Mouse (Mus musculus): ENCODE measurements around the gene Slc28a1.
"Not testable (repeated sequence)": the region's sequence is repeated elsewhere in the genome, so short reads cannot be mapped to it uniquely, and the experiment has no call there.

Gene Slc28a1

GRCm38 (mm10) chr7:81173931-81174330, 59.3 kb downstream of the Slc28a1 start:
- no peak for DNase-seq

GRCm38 (mm10) chr7:81174654-81175053, 60.1 kb downstream of the Slc28a1 start:
- no peak for DNase-seq

GRCm38 (mm10) chr7:81176187-81176769, 61.7 kb downstream of the Slc28a1 start:
- DNase-seq, result no peak

DNA sequence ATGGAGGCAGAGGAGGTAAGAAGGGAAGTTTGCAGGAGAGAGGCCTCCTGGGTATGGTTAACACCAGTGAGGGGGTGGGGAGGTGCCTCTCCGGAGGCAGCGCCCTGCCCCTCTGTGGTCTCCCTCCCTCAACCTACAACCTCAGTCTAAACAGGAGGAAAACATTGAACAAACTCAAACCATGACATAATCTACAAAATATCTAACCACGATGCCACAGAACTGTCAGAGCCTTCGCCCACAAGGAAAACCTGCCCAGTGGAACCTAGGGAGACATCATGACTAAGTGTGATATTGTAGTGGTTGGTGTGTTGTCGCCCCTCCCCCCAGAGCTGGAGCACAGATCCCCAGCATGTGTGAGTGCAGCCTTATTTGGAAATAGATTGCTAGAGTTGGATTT, 64.9 kb downstream of the Slc28a1 start:
- DNase-seq, result no peak

- no peak for DNase-seq
Observed at GRCm38 (mm10) chr7:81182492-81183175, 68.0 kb downstream of the Slc28a1 start.

- DNase-seq, result no peak
Observed at GRCm38 (mm10) chr7:81183181-81183580, 68.6 kb downstream of the Slc28a1 start.

DNA sequence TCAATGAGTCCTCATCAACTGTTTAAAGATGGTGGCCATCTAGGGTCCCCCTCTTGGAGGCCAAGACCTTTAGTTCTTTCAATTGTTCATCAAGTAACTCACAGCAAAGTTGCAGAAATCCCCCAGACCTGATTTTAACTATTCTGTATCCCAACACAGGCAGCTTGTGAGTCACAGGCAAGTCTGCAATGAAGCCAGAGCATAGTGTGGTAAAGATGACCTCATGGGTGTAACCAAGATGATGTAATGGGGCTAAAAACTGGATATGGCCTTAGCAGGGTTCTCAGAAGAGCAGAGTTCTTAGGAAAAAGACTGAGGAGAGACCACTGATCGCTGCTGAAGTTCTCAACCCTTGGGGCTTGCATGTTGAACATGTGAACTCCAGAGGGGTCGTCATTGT, 69.5 kb downstream of the Slc28a1 start:
- DNase-seq, result no peak

- DNase-seq, result no peak
Observed at GRCm38 (mm10) chr7:81184651-81185050, 70.1 kb downstream of the Slc28a1 start.

DNA sequence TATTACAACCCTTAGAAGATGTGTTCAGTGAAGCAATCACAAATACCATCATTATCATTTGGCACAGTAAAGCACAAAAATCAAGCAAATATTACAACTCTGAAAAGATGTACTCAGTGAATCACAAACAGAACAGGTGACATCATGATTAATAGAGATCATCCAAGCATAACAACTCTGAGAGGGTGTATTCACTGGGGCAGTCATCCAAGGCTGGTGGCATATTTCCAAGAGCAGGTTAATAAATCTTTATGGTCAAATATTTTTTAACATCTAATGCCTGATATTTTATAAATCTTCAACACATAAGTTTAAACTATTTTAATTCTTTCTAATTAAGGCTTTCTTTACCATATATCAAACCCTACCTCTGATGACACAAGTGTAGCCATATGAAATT, 71.4 kb downstream of the Slc28a1 start:
- DNase-seq, result peak; percentile 23

GRCm38 (mm10) chr7:81189180-81189579, 74.6 kb downstream of the Slc28a1 start:
- no peak for DNase-seq

- DNase-seq, result no peak
Observed at GRCm38 (mm10) chr7:81195509-81195908, 80.9 kb downstream of the Slc28a1 start.

- DNase-seq, result no peak
Observed at GRCm38 (mm10) chr7:81196796-81197195, 82.2 kb downstream of the Slc28a1 start.

DNA sequence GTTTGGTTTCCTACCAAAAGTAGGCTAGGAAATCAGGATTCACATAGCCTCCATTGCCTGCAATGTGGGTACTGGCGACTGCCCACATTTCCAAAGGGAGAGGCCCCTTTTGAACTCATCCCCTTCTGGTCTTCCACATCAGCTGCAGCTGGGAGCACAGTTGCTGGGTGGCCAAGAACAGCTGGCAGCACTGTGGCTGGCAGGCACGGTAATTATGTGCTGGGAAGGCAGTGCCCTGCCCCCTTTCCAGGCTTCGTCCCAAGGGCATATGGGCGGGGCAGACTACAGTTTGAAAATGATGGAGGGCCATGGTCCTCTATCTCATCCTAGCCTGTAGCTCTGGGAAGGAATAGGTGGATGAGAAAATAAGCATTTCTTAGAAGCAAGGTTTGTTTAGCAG, 83.9 kb downstream of the Slc28a1 start:
- DNase-seq, result no peak

- DNase-seq, result no peak
Observed at GRCm38 (mm10) chr7:81199109-81199508, 84.5 kb downstream of the Slc28a1 start.

DNA sequence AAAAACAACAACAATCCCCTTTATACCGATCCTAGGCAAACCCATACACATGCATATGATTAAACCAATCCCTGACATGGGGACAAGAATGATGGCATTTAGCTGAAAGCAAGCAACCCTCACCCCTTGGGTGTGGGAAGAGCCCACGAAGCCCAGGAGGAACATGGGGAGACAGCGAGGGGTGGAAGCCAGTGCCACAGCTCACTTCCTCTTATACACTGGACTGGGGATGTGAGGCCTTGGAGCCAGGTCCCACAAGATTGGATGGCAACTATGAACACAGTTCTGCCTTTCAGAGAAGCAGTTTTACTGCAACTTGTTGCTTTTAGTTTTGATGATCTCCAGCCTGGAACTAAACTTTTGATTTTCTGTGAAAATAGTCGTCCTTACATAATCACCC, 85.2 kb downstream of the Slc28a1 start:
- no peak for DNase-seq

- no peak for DNase-seq
Observed at GRCm38 (mm10) chr7:81202389-81202788, 87.8 kb downstream of the Slc28a1 start.

DNA sequence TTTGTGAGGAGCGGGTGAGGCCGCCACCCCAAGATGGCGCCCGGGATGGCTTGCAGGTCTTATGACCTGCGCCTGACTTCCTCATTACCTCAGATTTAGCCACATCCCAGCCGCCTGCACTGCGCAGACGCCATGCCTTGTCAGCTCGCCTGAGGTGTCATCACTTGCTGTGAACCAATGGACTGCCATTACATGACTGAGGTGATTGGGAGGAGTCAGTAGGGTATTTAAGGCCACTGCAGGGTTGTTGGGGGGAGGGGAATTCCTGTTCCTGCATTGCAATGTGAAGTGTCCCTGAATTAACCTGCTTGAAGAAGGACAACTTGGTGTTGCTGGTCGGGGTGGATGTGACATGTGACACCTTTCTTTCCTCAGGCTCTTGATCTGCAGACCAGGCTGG, 89.0 kb downstream of the Slc28a1 start:
- DNase-seq, result not testable (repeated sequence)

DNA sequence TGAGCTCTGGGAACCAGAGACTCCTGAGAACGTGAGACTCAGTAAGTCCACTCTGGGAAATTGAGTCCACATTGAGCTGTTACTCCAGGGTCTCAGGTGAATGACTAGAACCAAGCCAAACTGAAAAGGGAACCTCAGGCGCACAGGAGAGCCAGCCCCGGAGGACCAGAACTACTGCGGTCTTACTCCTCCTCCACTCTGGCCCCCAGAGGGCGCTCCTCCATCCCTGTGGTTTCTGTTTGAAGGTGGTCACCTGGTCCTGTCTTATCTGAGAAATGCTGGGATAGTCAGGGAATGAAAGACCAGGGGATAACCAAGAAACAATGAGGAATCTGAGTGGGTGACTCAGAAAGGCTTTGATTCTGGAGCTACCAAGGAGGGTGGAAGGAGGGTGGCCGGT, 94.3 kb downstream of the Slc28a1 start:
- DNase-seq, result peak; percentile 87

GRCm38 (mm10) chr7:81209979-81210685, 95.5 kb downstream of the Slc28a1 start:
- DNase-seq, result no peak

- DNase-seq, result peak; percentile 46
Observed at GRCm38 (mm10) chr7:81211760-81212159, 97.2 kb downstream of the Slc28a1 start.

DNA sequence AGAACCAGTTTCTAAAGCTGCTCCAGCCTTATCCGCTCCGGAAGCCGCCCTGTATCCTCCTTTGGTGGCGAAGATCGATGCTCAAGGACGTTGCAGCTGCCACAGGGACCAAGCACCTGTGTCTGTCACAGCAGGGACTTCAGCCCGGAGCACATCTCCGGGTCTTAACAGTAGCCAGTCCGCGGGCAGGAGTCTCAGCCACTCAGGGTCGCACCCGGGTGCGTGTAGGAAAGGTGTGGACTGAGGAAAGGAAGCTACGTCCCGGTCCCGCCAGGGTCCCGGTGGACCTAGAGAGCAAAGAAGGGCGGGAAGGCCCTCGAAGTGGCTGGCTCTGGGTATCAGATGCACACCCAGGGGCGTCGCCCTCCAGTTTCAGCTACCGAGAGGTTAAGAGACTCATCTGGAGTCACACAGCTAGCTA, 97.7 kb downstream of the Slc28a1 start:
- DNase-seq, result peak; percentile 83

DNA sequence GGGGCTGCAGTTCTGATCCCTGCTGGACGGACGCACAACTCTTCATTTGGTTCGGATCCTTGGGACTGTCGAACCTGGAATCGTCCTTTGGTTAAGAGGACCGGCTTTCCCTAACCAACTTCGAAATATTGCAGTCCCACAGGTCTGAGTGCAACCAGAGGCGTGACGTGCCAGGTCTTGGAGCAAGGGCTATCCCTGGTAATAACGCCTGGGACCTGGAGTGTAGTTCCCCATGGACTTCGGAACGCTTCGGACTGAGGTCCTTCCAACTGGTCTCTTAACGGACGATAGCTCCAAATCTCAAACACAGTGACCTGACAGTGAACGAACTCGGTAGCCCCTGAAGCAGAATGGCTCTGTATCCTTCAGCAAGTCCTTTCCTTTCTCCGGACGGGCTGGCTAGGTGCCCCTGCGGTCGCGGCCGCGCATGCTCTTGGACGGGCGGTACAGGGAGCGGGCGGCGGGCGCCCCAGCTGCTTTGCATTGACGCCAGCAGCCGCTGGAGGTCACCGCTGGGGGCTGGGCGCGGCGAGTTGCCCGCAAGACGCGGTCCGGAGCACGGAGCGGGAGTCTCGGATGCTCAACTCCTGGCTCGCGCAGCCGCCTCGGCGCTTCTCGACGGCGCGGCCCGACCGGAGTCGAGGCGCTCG, 98.2 kb downstream of the Slc28a1 start:
- peak; percentile 99 for DNase-seq

DNA sequence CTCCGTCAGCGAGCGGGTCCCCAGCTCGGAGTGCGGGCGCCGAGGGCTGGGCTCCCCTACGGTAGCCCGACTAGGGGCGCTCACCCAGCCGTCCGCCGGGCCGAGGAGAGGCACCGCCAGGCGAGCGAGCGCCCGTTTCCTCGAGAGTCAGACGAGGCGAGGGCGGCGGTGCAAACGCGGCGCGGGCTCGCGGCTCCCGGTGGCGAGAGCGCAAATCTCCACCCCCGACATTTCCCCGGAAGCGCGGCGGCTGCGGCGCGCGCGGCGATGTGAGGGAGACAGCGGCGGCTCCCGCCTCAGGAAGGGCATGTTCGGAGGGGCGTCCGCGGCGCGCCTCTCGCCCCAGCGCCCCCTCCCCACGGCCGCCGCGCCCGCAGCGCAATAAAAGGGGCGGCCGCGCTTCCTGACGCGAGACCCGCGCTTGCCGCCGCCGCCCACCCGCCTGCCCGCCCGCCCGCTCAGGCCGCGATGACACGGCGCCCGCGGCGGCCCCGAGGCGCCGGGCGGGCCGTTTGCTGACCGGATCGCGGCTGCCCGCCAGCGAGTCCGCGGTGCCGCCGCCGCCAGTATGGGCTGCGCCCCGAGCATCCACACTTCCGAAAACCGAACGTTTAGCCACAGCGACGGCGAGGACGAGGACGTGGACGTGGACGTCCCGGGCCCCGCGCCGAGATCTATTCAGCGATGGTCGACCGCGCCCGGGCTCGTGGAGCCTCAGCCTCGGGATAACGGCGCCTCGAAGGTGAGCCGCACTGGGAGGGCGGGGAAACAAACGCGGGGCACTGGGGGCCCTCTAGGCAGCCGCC, 99.0 kb downstream of the Slc28a1 start, which contains the start of gene Pde8a:
Gene Pde8a (plus strand): TSS at position 250 of the 806 bp plus-strand sequence.
- DNase-seq, result peak; percentile 62

Measured in kidney, adult 18-20 months (tissue).